In the genomic region with DNA sequence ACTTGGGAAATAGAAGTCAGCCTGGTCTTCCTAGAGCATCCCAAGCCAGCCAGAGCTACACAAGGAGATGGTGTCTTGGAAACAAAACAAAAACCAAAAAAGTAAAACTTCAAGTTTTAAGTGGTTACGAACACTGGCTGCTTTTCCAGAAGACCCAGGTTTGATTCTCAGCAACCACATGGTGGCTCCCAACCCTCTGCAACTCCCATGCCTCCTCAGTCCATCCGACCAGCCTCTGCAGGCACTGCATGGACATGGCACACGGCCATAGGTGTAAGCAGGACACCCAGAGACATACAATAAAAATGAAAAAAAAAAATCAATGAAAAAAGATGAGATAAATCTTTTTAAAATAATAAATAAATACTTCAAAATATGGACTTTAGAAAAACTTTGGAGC, we compare ENCODE assay signal across 20 mouse cellular contexts. TPM values are rescaled to one million over a fixed set of nuclear protein-coding genes. Genes with fewer than 3 reads are reported as not detected.
DNase-seq lines count a peak whose midpoint lies in the region; ATAC-seq and TF ChIP-seq lines count a peak whose summit lies in the region.
"Had no signal": no experiment of that assay in that cellular context is flagged by ENCODE, and none has a peak within 500 bp of the region (broad histone marks: within the 10 kb centered on the region; RNA-seq: fewer than 3 reads in every experiment).

No protein-coding gene starts in this region.

- 67% methylated on average over 3 of the region's 3 CpGs for WGBS in liver, embryonic 12.5 days (ENCODE audit: insufficient replicate concordance)
- 72% methylated on average over 3 of the region's 3 CpGs for WGBS in midbrain, postnatal 0 days
- WGBS in midbrain, embryonic 16.5 days = 62% methylated on average over 3 of the region's 3 CpGs

- 0 out of 2 replicates have a peak, but pooled peaks cover 6% of the 10 kb centered on the region for H3K27me3 ChIP-seq in liver, embryonic 12.5 days (replicated peaks)
- peaks cover 13% of the 10 kb centered on the region; the same call in 1 of the 2 replicates for H3K27me3 ChIP-seq in midbrain, postnatal 0 days (ENCODE audit: insufficient read depth, low read length)
- H3K27me3 ChIP-seq in midbrain, embryonic 16.5 days (ENCODE audit: control insufficient read depth, insufficient read depth, low read depth, low read length) = peaks cover 9% of the 10 kb centered on the region
- H3K27me3 ChIP-seq: embryonic facial prominence, embryonic 15.5 days; forebrain, embryonic 15.5 days; heart, embryonic 13.5 days; hindbrain, embryonic 12.5 days; Patski had no signal

- no peak overlapping the region for H3K4me2 ChIP-seq in liver, embryonic 12.5 days
- no peak overlapping the region for H3K4me2 ChIP-seq in midbrain, postnatal 0 days (ENCODE audit: low read depth, low read length, poor library complexity, severe bottlenecking)
- H3K4me2 ChIP-seq in midbrain, embryonic 16.5 days (ENCODE audit: low read length) = no peak overlapping the region
- H3K4me2 ChIP-seq: embryonic facial prominence, embryonic 15.5 days; forebrain, embryonic 15.5 days; heart, embryonic 13.5 days; hindbrain, embryonic 12.5 days had no signal

- intact Hi-C loops in left cerebral cortex, postnatal 4 days (cut with DNase I) = no loop called here

- H3K9me3 ChIP-seq in liver, embryonic 12.5 days (replicated peaks) = no peaks in the 10 kb centered on the region
- H3K9me3 ChIP-seq in midbrain, postnatal 0 days (ENCODE audit: low read length) = no peaks in the 10 kb centered on the region
- H3K9me3 ChIP-seq in midbrain, embryonic 16.5 days (replicated peaks; ENCODE audit: control insufficient read depth, low read length, poor library complexity, severe bottlenecking) = no peaks in the 10 kb centered on the region
- H3K9me3 ChIP-seq: embryonic facial prominence, embryonic 15.5 days; forebrain, embryonic 10.5 days; forebrain, embryonic 15.5 days; heart, embryonic 13.5 days; hindbrain, embryonic 12.5 days had no signal

- peaks cover 85% of the 10 kb centered on the region for H3K4me1 ChIP-seq in liver, embryonic 12.5 days
- no peaks in the 10 kb centered on the region for H3K4me1 ChIP-seq in midbrain, postnatal 0 days (ENCODE audit: insufficient read depth, low read length)
- no peaks in the 10 kb centered on the region for H3K4me1 ChIP-seq in midbrain, embryonic 16.5 days (ENCODE audit: control insufficient read depth, insufficient read depth, low read length)
- H3K4me1 ChIP-seq: embryonic facial prominence, embryonic 15.5 days; forebrain, embryonic 15.5 days; hindbrain, embryonic 12.5 days had no signal

- H3K9ac ChIP-seq in liver, embryonic 12.5 days = no peak overlapping the region
- no peak overlapping the region for H3K9ac ChIP-seq in midbrain, postnatal 0 days (replicated peaks; ENCODE audit: low read length, poor library complexity, severe bottlenecking)
- no peak overlapping the region for H3K9ac ChIP-seq in midbrain, embryonic 16.5 days (ENCODE audit: low read depth, low read length)
- H3K9ac ChIP-seq: embryonic facial prominence, embryonic 15.5 days; forebrain, embryonic 15.5 days; heart, embryonic 13.5 days; hindbrain, embryonic 12.5 days had no signal

- ATAC-seq in liver, embryonic 12.5 days = no peak
- ATAC-seq in midbrain, postnatal 0 days (ENCODE audit: low FRiP score) = no peak
- no peak for ATAC-seq in midbrain, embryonic 16.5 days
- ATAC-seq: forebrain, embryonic 15.5 days; Patski had no signal

- peak; percentile 14; the same call in 1 of the 2 replicates for TF ChIP-seq CTCF in midbrain, postnatal 0 days (IDR thresholded peaks at IDR 0.05)

- peak overlapping the region; percentile 95; the same call in 1 of the 2 replicates for H3K27ac ChIP-seq in liver, embryonic 12.5 days
- H3K27ac ChIP-seq in midbrain, postnatal 0 days (ENCODE audit: low read depth, low read length) = no peak overlapping the region
- H3K27ac ChIP-seq in midbrain, embryonic 16.5 days (ENCODE audit: low read length) = no peak overlapping the region
- H3K27ac ChIP-seq: embryonic facial prominence, embryonic 15.5 days; forebrain, embryonic 10.5 days; forebrain, embryonic 15.5 days; heart, embryonic 13.5 days; hindbrain, embryonic 12.5 days had no signal

- H3K4me3 ChIP-seq in liver, embryonic 12.5 days = no peak overlapping the region
- H3K4me3 ChIP-seq in midbrain, postnatal 0 days (ENCODE audit: low read depth, low read length) = no peak overlapping the region
- no peak overlapping the region for H3K4me3 ChIP-seq in midbrain, embryonic 16.5 days (ENCODE audit: low read depth, low read length)
- H3K4me3 ChIP-seq: embryonic facial prominence, embryonic 15.5 days; erythroblast, embryonic 14.5 days; forebrain, embryonic 10.5 days; forebrain, embryonic 15.5 days; heart, embryonic 13.5 days; hindbrain, embryonic 12.5 days had no signal

- DNase-seq in liver = no peak
- no peak for DNase-seq in midbrain, postnatal 0 days (ENCODE audit: low spot score)
- peak; percentile 52 for DNase-seq in adipocyte (ENCODE audit: low spot score)
- DNase-seq in adrenal gland, adult 8-10 months = no peak
- no peak for DNase-seq in left cerebral cortex, postnatal 4 days
- DNase-seq: adrenal gland, adult 2 months; adrenal gland, postnatal 36 days; B cell, adult 2 months; cerebellum, adult 2 months; gastrocnemius, postnatal 36 days; heart, postnatal 36 days had no signal

- no peaks in the 10 kb centered on the region for H3K36me3 ChIP-seq in liver, embryonic 12.5 days
- H3K36me3 ChIP-seq in midbrain, postnatal 0 days (ENCODE audit: insufficient read depth, low read length) = no peaks in the 10 kb centered on the region
- no peaks in the 10 kb centered on the region for H3K36me3 ChIP-seq in midbrain, embryonic 16.5 days (ENCODE audit: control insufficient read depth, insufficient read depth, low read length)
- H3K36me3 ChIP-seq: embryonic facial prominence, embryonic 15.5 days; forebrain, embryonic 10.5 days; forebrain, embryonic 15.5 days; heart, embryonic 13.5 days; hindbrain, embryonic 12.5 days had no signal

RNA-seq across cellular contexts. Expression of a gene that starts 33.7 kb away (rescaled TPM):
- polyA plus RNA-seq in liver, embryonic 12.5 days (2016; fragmentation: Nextera tagmentation; extraction: Ambion mirVana) = 1.9 and 2.1 TPM in 2 replicates
- total RNA-seq in midbrain, postnatal 0 days (2014; rRNA removed) = 0.99 and 2.0 TPM in 2 replicates
- polyA plus RNA-seq in midbrain, postnatal 0 days (2015; fragmentation: Nextera tagmentation; extraction: Ambion mirVana) = 1.1 and 1.8 TPM in 2 replicates
- 0.75 and 0.78 TPM in 2 replicates for polyA plus RNA-seq in midbrain, embryonic 16.5 days (2015; fragmentation: Nextera tagmentation; extraction: Ambion mirVana)
- total RNA-seq in adrenal gland, adult 8-10 months (2022) = 10 to 100 TPM in 2 of 4 experiments, 1 to 10 TPM in 2; 6.7 to 13.4 (median 10.1) TPM
- 1 to 10 TPM; 1.8 to 1.9 TPM for total RNA-seq in left cerebral cortex, postnatal 4 days (2021)

RNA-seq across cellular contexts. Expression of a gene that starts 48.2 kb away (rescaled TPM):
- polyA plus RNA-seq in liver, embryonic 12.5 days (2016; fragmentation: Nextera tagmentation; extraction: Ambion mirVana) = 2.9 and 3.1 TPM in 2 replicates
- 1.8 and 2.7 TPM in 2 replicates for total RNA-seq in midbrain, postnatal 0 days (2014; rRNA removed)
- polyA plus RNA-seq in midbrain, postnatal 0 days (2015; fragmentation: Nextera tagmentation; extraction: Ambion mirVana) = 0.91 and 1.0 TPM in 2 replicates
- 1.3 and 1.4 TPM in 2 replicates for polyA plus RNA-seq in midbrain, embryonic 16.5 days (2015; fragmentation: Nextera tagmentation; extraction: Ambion mirVana)
- total RNA-seq in adrenal gland, adult 8-10 months (2022) = 10 to 100 TPM in 2 of 4 experiments, 1 to 10 TPM in 2; 5.6 to 11.6 (median 10.1) TPM
- 1 to 10 TPM; 3.0 to 3.4 TPM for total RNA-seq in left cerebral cortex, postnatal 4 days (2021)
- polyA plus RNA-seq: erythroblast, embryonic 14.5 days had no signal
